Mouse (Mus musculus) stomach, embryonic 14.5 days (tissue): Measurements from ENCODE around the gene Astn2. TPM values are rescaled to one million over a fixed set of nuclear protein-coding genes. Genes with fewer than 3 reads are reported as not detected.

ENCODE experiments used
- ATAC-seq: fragments of 200-750 bp; cut with Nextera tagmentation; 2 replicates; pipeline ENCODE4 v1.8.0; 2017; ENCODE audit warnings: low read depth, moderate TSS enrichment; ENCODE audit not compliant: insufficient number of reproducible peaks, insufficient read depth, low FRiP score
- H3K27ac ChIP-seq: fragments of 300-500 bp; sonication (generic); 2 replicates; pipeline ENCODE4 v1.5.1; 2014; ENCODE audit warnings: mild to moderate bottlenecking, low read length, moderate library complexity, mixed read lengths
- H3K27me3 ChIP-seq: fragments of 300-500 bp; sonication (generic); 2 replicates; pipeline ENCODE4 v1.6.1; 2014; ENCODE audit warnings: low read length, control low read depth, mixed read lengths; ENCODE audit not compliant: control insufficient read depth, insufficient read depth
- H3K36me3 ChIP-seq: fragments of 300-500 bp; sonication (generic); 2 replicates; pipeline ENCODE4 v1.6.1; 2014; ENCODE audit warnings: mild to moderate bottlenecking, control low read depth, low read length, moderate library complexity, mixed read lengths; ENCODE audit not compliant: control insufficient read depth, insufficient read depth
- H3K4me1 ChIP-seq: fragments of 300-500 bp; sonication (generic); 2 replicates; pipeline ENCODE4 v1.6.1; 2014; ENCODE audit warnings: low read length, control low read depth, mixed read lengths; ENCODE audit not compliant: control insufficient read depth, insufficient read depth
- H3K4me2 ChIP-seq: fragments of 300-500 bp; sonication (generic); replicated peaks from 2 replicates; pipeline ENCODE4 v1.6.1; 2014; ENCODE audit warnings: low read depth, low read length, control low read depth
- H3K4me3 ChIP-seq: fragments of 300-500 bp; sonication (generic); 2 replicates; pipeline ENCODE4 v1.5.1; 2014; ENCODE audit warnings: low read depth, low read length, control low read depth
- H3K9ac ChIP-seq: fragments of 300-500 bp; sonication (generic); replicated peaks from 2 replicates; pipeline ENCODE4 v1.6.1; 2014; ENCODE audit warnings: low read depth, mild to moderate bottlenecking, control low read depth, low read length, moderate library complexity, mixed read lengths
- H3K9me3 ChIP-seq: fragments of 300-500 bp; sonication (generic); 2 replicates; pipeline ENCODE4 v1.6.1; 2016; ENCODE audit warnings: low read depth, low read length, control low read depth; ENCODE audit not compliant: control insufficient read depth
- WGBS: fragments of 180-500 bp; shearing (Covaris S2); extraction: QIAGEN DNeasy Blood & Tissue Kit; methylation state at CpG from one replicate; pipeline ENCODE4 v1.1.7; 2014; 5-methylcytosine and 5-hydroxymethylcytosine counted together
- polyA plus RNA-seq: library from polyadenylated mRNA; unstranded; fragments of >200 nt; fragmentation: Nextera tagmentation; extraction: Ambion mirVana; gene quantifications from 2 replicates; pipeline ENCODE4 v1.2.1, GENCODE M21; 2014

Gene Astn2
- polyA plus RNA-seq, 1 experiment from 2014 or later = 0.64 TPM

DNA sequence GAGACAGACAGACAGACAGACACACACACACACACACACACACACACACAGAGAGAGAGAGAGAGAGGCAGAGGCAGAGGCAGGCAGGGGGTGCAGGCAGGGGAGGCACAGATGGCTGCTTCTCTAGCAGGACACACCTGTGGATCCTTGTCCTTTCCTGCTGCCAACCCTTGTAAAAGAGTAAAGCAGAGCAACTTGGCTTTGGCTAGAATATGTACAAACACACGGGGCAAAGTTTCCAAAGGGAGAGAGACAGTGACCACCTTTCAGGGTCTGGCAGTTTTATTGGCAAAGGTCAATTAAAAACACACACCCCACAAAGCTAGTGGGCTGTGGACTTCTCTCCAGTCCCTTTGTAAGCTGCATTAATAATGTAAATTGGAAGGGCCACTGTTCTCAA, 1030.6 kb downstream of the Astn2 start:
- Histone ChIP-seq H3K4me1 (no peaks in the 10 kb centered on the region), H3K4me3 (no peak overlapping the region), H3K9me3 (no peaks in the 10 kb centered on the region), H3K27me3 (no peaks in the 10 kb centered on the region), H3K27ac (no peak overlapping the region), H3K9ac (no peak overlapping the region), H3K4me2 (no peak overlapping the region), H3K36me3 (no peaks in the 10 kb centered on the region)
- ATAC-seq = no peak
- WGBS = 38% methylated on average over 1 of the region's 1 CpGs

DNA sequence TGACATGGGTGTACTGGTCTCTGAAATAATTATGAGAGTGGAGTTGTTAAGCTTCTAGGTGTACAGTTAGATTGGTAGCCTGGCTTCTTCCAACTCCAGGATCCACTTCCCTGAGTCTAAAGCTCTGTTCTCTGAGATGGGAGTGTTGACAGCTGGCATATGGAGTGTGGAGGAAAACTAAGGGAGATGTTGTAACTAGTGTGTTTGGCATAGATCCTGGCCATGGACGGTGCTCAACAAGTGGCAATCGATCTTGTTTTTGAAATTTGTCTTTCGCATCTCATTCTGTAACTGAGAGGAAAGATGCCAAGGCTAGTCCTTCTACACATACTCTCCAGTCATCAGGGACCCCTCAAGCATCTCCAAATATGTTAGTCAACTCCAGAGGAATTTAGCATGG, 1031.7 kb downstream of the Astn2 start:
- Histone ChIP-seq H3K9me3 (no peaks in the 10 kb centered on the region), H3K27me3 (no peaks in the 10 kb centered on the region), H3K9ac (no peak overlapping the region), H3K36me3 (no peaks in the 10 kb centered on the region), H3K27ac (no peak overlapping the region), H3K4me3 (no peak overlapping the region), H3K4me2 (no peak overlapping the region), H3K4me1 (no peaks in the 10 kb centered on the region)
- no peak for ATAC-seq
- WGBS = 92% methylated on average over 3 of the region's 3 CpGs

DNA sequence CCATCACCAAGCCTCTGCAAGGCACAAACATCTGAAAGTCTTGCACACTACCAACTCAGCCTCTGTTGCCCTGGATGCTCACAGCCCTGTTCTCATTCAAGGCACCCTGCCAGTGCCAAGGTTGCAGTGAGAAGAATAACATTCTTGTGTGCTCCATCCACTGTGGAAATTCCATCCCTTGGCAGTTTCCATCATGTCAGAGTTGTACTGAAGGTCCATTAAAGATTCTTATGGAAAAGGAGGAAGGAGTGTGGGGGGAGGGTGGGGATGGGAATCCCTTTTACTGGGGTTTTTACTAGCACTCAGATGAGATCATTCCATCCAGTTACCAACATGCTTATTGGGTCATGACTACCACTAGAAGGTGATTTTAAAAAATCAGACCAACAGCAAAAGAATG, 1037.3 kb downstream of the Astn2 start:
- Histone ChIP-seq H3K4me2 (no peak overlapping the region), H3K27ac (no peak overlapping the region), H3K36me3 (no peaks in the 10 kb centered on the region), H3K4me1 (no peaks in the 10 kb centered on the region), H3K4me3 (no peak overlapping the region), H3K9ac (no peak overlapping the region), H3K27me3 (no peaks in the 10 kb centered on the region), H3K9me3 (no peaks in the 10 kb centered on the region)
- no peak for ATAC-seq

DNA sequence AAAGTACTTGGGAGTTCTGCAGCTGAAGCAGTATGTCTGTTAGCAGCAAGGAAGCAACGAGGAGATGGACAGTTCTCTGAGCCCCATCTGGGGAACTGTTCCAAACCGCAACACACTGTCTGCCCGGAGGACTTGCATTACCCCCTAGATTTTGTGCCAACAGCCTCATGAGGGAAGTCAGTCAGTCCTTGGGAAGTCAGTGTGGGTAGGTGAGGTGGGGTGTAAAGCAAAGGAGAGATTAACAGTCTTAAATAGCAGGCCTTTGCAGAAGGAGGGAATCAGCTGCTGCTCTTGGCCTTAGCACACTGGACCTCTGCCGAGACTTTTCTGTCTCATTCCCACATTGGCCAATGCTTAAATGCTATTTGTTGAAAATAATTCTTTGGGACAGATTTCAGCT, 1049.8 kb downstream of the Astn2 start:
- 79% methylated on average over 4 of the region's 4 CpGs for WGBS
- H3K27ac ChIP-seq = no peak overlapping the region

DNA sequence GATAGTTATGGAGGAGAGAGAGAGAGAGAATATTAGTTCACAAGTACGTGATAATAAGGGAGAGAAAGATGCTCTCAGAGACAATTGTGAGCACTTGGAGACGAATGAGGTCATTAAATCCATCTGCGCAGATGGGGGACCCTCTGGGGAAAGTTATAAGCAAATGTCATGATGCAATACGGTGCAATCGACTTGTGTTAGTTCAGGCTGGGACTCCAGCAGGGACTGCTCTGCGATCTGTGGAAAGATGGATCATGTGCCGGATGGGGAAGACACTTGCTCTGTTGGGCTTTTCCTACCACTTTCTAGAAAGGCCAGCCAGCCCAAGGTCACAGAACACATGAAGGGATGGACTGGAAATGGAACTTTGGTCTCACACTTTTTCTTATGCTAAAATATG, 1053.9 kb downstream of the Astn2 start:
- Histone ChIP-seq H3K27me3 (no peaks in the 10 kb centered on the region), H3K27ac (no peak overlapping the region), H3K4me2 (no peak overlapping the region), H3K9me3 (no peaks in the 10 kb centered on the region), H3K4me3 (no peak overlapping the region), H3K9ac (no peak overlapping the region), H3K36me3 (no peaks in the 10 kb centered on the region), H3K4me1 (no peaks in the 10 kb centered on the region)
- no peak for ATAC-seq
- 69% methylated on average over 7 of the region's 7 CpGs for WGBS

More for the DNA sequence above, 1049.8 kb downstream of the Astn2 start:
- H3K9ac ChIP-seq = no peak overlapping the region
- H3K4me3 ChIP-seq = no peak overlapping the region
- no peaks in the 10 kb centered on the region for H3K27me3 ChIP-seq
- H3K4me1 ChIP-seq = no peaks in the 10 kb centered on the region
- H3K9me3 ChIP-seq = no peaks in the 10 kb centered on the region
- no peaks in the 10 kb centered on the region for H3K36me3 ChIP-seq
- no peak for ATAC-seq
- H3K4me2 ChIP-seq = no peak overlapping the region

DNA sequence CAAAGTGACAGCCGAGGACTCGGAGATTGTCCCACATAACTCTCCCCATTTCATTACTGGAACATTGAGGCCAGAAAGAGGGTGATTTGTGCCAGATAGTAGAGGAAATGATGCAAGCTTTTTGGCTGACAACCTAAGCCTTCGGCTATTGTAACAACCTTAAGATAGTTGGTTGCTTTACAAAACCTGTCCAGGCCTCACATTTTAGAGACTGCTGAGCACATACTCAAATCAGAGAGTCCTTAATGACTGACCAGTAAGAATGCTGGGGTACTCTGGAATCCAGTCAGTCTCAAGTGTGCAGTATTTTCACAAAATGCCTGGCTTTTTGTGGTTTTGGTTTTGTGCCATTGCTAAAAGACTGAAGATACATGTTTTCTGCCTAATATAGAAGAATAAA, 1062.6 kb downstream of the Astn2 start:
- no peak for ATAC-seq
- 90% methylated on average over 3 of the region's 3 CpGs for WGBS
- H3K36me3 ChIP-seq = no peaks in the 10 kb centered on the region
- no peaks in the 10 kb centered on the region for H3K27me3 ChIP-seq
- no peak overlapping the region for H3K27ac ChIP-seq
- no peak overlapping the region for H3K9ac ChIP-seq
- no peak overlapping the region for H3K4me3 ChIP-seq
- no peaks in the 10 kb centered on the region for H3K4me1 ChIP-seq
- H3K9me3 ChIP-seq = no peaks in the 10 kb centered on the region
- H3K4me2 ChIP-seq = no peak overlapping the region

DNA sequence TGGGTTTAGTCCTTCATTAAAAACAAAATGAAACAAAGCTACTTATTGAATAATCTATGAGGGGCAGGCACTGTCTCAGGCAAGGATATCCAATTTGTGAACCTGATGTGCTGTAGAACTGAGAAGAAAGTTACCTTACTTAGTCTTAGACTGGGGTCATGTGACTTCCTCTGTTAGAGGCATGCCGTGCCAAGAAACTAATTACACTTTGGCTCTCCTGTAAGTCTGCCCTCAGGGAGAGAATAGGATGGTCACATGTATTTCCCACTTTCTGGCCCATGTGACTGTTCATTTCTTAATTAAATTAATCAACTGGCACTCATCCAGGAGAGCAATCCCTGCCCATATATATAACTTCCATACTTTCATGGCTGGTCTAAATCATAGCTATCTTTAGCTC, 1070.7 kb downstream of the Astn2 start:
- H3K36me3 ChIP-seq = no peaks in the 10 kb centered on the region
- H3K4me1 ChIP-seq = no peaks in the 10 kb centered on the region
- no peak overlapping the region for H3K4me2 ChIP-seq
- H3K9ac ChIP-seq = no peak overlapping the region
- H3K27me3 ChIP-seq = no peaks in the 10 kb centered on the region
- H3K9me3 ChIP-seq = no peaks in the 10 kb centered on the region
- H3K27ac ChIP-seq = no peak overlapping the region
- no peak for ATAC-seq
- H3K4me3 ChIP-seq = no peak overlapping the region
- 52% methylated on average over 1 of the region's 1 CpGs for WGBS
